Mouse (Mus musculus): ENCODE measurements around the gene Astl. TPM values are rescaled to one million over a fixed set of nuclear protein-coding genes. Genes with fewer than 3 reads are reported as not detected.

Astl gene
- polyA plus RNA-seq, 1 experiment from 2014 or later = not detected

- H3K9me3 ChIP-seq (ENCODE audit: control insufficient read depth, low read length) = no peaks in the 10 kb centered on the region
- no peak overlapping the region for H3K9ac ChIP-seq
- WGBS = 48% methylated on average over 3 of the region's 3 CpGs
- peaks cover 1% of the 10 kb centered on the region for H3K36me3 ChIP-seq (replicated peaks; ENCODE audit: control insufficient read depth, insufficient read depth)
- no peaks in the 10 kb centered on the region for H3K4me1 ChIP-seq (replicated peaks; ENCODE audit: control insufficient read depth, insufficient read depth, low read length)
- DNase-seq (ENCODE audit: low spot score) = no peak
- no peak overlapping the region for H3K4me2 ChIP-seq (replicated peaks)
- no peak overlapping the region for H3K27ac ChIP-seq
- no peak overlapping the region for H3K4me3 ChIP-seq (replicated peaks; ENCODE audit: low read length)
- H3K27me3 ChIP-seq (ENCODE audit: control insufficient read depth, insufficient read depth, low read length) = no peaks in the 10 kb centered on the region
- ATAC-seq (ENCODE audit: low FRiP score) = no peak
Measured at GRCm38 (mm10) chr2:127307179-127307578, 31.3 kb upstream of the Astl start.

GRCm38 (mm10) chr2:127308660-127309059 is 29.8 kb upstream of the Astl start:
- H3K4me1 ChIP-seq (replicated peaks; ENCODE audit: control insufficient read depth, insufficient read depth, low read length) = no peaks in the 10 kb centered on the region
- no peaks in the 10 kb centered on the region for H3K27me3 ChIP-seq (ENCODE audit: control insufficient read depth, insufficient read depth, low read length)
- no peak overlapping the region for H3K4me3 ChIP-seq (replicated peaks; ENCODE audit: low read length)
- H3K4me2 ChIP-seq (replicated peaks) = no peak overlapping the region
- no peaks in the 10 kb centered on the region for H3K36me3 ChIP-seq (replicated peaks; ENCODE audit: control insufficient read depth, insufficient read depth)
- no peak overlapping the region for H3K27ac ChIP-seq
- ATAC-seq (ENCODE audit: low FRiP score) = no peak
- peak; percentile 25 for DNase-seq (ENCODE audit: low spot score)
- H3K9me3 ChIP-seq (ENCODE audit: control insufficient read depth, low read length) = no peaks in the 10 kb centered on the region
- H3K9ac ChIP-seq = no peak overlapping the region
- 88% methylated on average over 2 of the region's 2 CpGs for WGBS

- H3K9me3 ChIP-seq (ENCODE audit: control insufficient read depth, low read length) = no peaks in the 10 kb centered on the region
- ATAC-seq (ENCODE audit: low FRiP score) (no peak), DNase-seq (ENCODE audit: low spot score) (no peak)
- no peaks in the 10 kb centered on the region for H3K4me1 ChIP-seq (replicated peaks; ENCODE audit: control insufficient read depth, insufficient read depth, low read length)
- H3K9ac ChIP-seq = no peak overlapping the region
- no peaks in the 10 kb centered on the region for H3K36me3 ChIP-seq (replicated peaks; ENCODE audit: control insufficient read depth, insufficient read depth)
- no peak overlapping the region for H3K27ac ChIP-seq
- no peaks in the 10 kb centered on the region for H3K27me3 ChIP-seq (ENCODE audit: control insufficient read depth, insufficient read depth, low read length)
- no peak overlapping the region for H3K4me2 ChIP-seq (replicated peaks)
- H3K4me3 ChIP-seq (replicated peaks; ENCODE audit: low read length) = no peak overlapping the region
- WGBS = 60% methylated on average over 2 of the region's 2 CpGs
Measured at GRCm38 (mm10) chr2:127310246-127310645, 28.2 kb upstream of the Astl start.

- H3K9ac ChIP-seq = no peak overlapping the region
- H3K4me2 ChIP-seq (replicated peaks) = no peak overlapping the region
- no peak overlapping the region for H3K4me3 ChIP-seq (replicated peaks; ENCODE audit: low read length)
- H3K4me1 ChIP-seq (replicated peaks; ENCODE audit: control insufficient read depth, insufficient read depth, low read length) = no peaks in the 10 kb centered on the region
- H3K27me3 ChIP-seq (ENCODE audit: control insufficient read depth, insufficient read depth, low read length) = no peaks in the 10 kb centered on the region
- no peak for ATAC-seq (ENCODE audit: low FRiP score)
- H3K36me3 ChIP-seq (replicated peaks; ENCODE audit: control insufficient read depth, insufficient read depth) = no peaks in the 10 kb centered on the region
- WGBS = 94% methylated on average over 7 of the region's 7 CpGs
- no peak for DNase-seq (ENCODE audit: low spot score)
- no peak overlapping the region for H3K27ac ChIP-seq
- H3K9me3 ChIP-seq (ENCODE audit: control insufficient read depth, low read length) = no peaks in the 10 kb centered on the region
Measured at GRCm38 (mm10) chr2:127310685-127311084, 27.8 kb upstream of the Astl start.

- Histone ChIP-seq H3K36me3 (replicated peaks; ENCODE audit: control insufficient read depth, insufficient read depth) (no peaks in the 10 kb centered on the region), H3K9ac (no peak overlapping the region), H3K27ac (no peak overlapping the region), H3K4me2 (replicated peaks) (no peak overlapping the region), H3K27me3 (ENCODE audit: control insufficient read depth, insufficient read depth, low read length) (no peaks in the 10 kb centered on the region), H3K4me1 (replicated peaks; ENCODE audit: control insufficient read depth, insufficient read depth, low read length) (no peaks in the 10 kb centered on the region), H3K9me3 (ENCODE audit: control insufficient read depth, low read length) (no peaks in the 10 kb centered on the region), H3K4me3 (replicated peaks; ENCODE audit: low read length) (no peak overlapping the region)
- ATAC-seq (ENCODE audit: low FRiP score) (no peak), DNase-seq (ENCODE audit: low spot score) (no peak)
- whole genome bisulfite sequencing = 89% methylated on average over 1 of the region's 1 CpGs
Measured at GRCm38 (mm10) chr2:127311193-127311592, 27.2 kb upstream of the Astl start.

- DNase-seq (ENCODE audit: low spot score) (no peak), ATAC-seq (ENCODE audit: low FRiP score) (no peak)
- 95% methylated on average over 4 of the region's 4 CpGs for WGBS
- Histone ChIP-seq H3K36me3 (replicated peaks; ENCODE audit: control insufficient read depth, insufficient read depth) (no peaks in the 10 kb centered on the region), H3K4me2 (replicated peaks) (no peak overlapping the region), H3K4me3 (replicated peaks; ENCODE audit: low read length) (no peak overlapping the region), H3K9ac (no peak overlapping the region), H3K27ac (no peak overlapping the region), H3K27me3 (ENCODE audit: control insufficient read depth, insufficient read depth, low read length) (no peaks in the 10 kb centered on the region), H3K9me3 (ENCODE audit: control insufficient read depth, low read length) (no peaks in the 10 kb centered on the region), H3K4me1 (replicated peaks; ENCODE audit: control insufficient read depth, insufficient read depth, low read length) (no peaks in the 10 kb centered on the region)
Measured at GRCm38 (mm10) chr2:127312801-127313200, 25.6 kb upstream of the Astl start.

GRCm38 (mm10) chr2:127313878-127314277 is 24.6 kb upstream of the Astl start:
- 57% methylated on average over 4 of the region's 4 CpGs for WGBS
- Histone ChIP-seq H3K27ac (no peak overlapping the region), H3K4me3 (replicated peaks; ENCODE audit: low read length) (no peak overlapping the region)

GRCm38 (mm10) chr2:127314467-127315154 is 23.8 kb upstream of the Astl start:
- no peak overlapping the region for H3K9ac ChIP-seq
- H3K27me3 ChIP-seq (ENCODE audit: control insufficient read depth, insufficient read depth, low read length) = no peaks in the 10 kb centered on the region
- no peak overlapping the region for H3K4me2 ChIP-seq (replicated peaks)
- H3K9me3 ChIP-seq (ENCODE audit: control insufficient read depth, low read length) = no peaks in the 10 kb centered on the region
- no peaks in the 10 kb centered on the region for H3K4me1 ChIP-seq (replicated peaks; ENCODE audit: control insufficient read depth, insufficient read depth, low read length)
- no peak for DNase-seq (ENCODE audit: low spot score)
- no peaks in the 10 kb centered on the region for H3K36me3 ChIP-seq (replicated peaks; ENCODE audit: control insufficient read depth, insufficient read depth)
- ATAC-seq (ENCODE audit: low FRiP score) = no peak
- no peak overlapping the region for H3K4me3 ChIP-seq (replicated peaks; ENCODE audit: low read length)
- no peak overlapping the region for H3K27ac ChIP-seq
- WGBS = 79% methylated on average over 6 of the region's 6 CpGs

More at GRCm38 (mm10) chr2:127313878-127314277, 24.6 kb upstream of the Astl start:
- ATAC-seq (ENCODE audit: low FRiP score) (no peak), DNase-seq (ENCODE audit: low spot score) (no peak)
- Histone ChIP-seq H3K4me2 (replicated peaks) (no peak overlapping the region), H3K36me3 (replicated peaks; ENCODE audit: control insufficient read depth, insufficient read depth) (no peaks in the 10 kb centered on the region), H3K9ac (no peak overlapping the region), H3K4me1 (replicated peaks; ENCODE audit: control insufficient read depth, insufficient read depth, low read length) (no peaks in the 10 kb centered on the region), H3K9me3 (ENCODE audit: control insufficient read depth, low read length) (no peaks in the 10 kb centered on the region), H3K27me3 (ENCODE audit: control insufficient read depth, insufficient read depth, low read length) (no peaks in the 10 kb centered on the region)

- Histone ChIP-seq H3K36me3 (replicated peaks; ENCODE audit: control insufficient read depth, insufficient read depth) (no peaks in the 10 kb centered on the region), H3K27ac (no peak overlapping the region), H3K4me2 (replicated peaks) (no peak overlapping the region), H3K4me1 (replicated peaks; ENCODE audit: control insufficient read depth, insufficient read depth, low read length) (no peaks in the 10 kb centered on the region), H3K27me3 (ENCODE audit: control insufficient read depth, insufficient read depth, low read length) (no peaks in the 10 kb centered on the region), H3K4me3 (replicated peaks; ENCODE audit: low read length) (no peak overlapping the region), H3K9ac (no peak overlapping the region), H3K9me3 (ENCODE audit: control insufficient read depth, low read length) (no peaks in the 10 kb centered on the region)
- ATAC-seq (ENCODE audit: low FRiP score) (no peak), DNase-seq (ENCODE audit: low spot score) (no peak)
- WGBS = 87% methylated on average over 1 of the region's 1 CpGs
Measured at GRCm38 (mm10) chr2:127315155-127315470, 23.3 kb upstream of the Astl start.

GRCm38 (mm10) chr2:127316431-127316830 is 22.0 kb upstream of the Astl start:
- WGBS = 79% methylated on average over 5 of the region's 5 CpGs
- ATAC-seq (ENCODE audit: low FRiP score) (no peak), DNase-seq (ENCODE audit: low spot score) (no peak)

More at GRCm38 (mm10) chr2:127316431-127316830, 22.0 kb upstream of the Astl start:
- H3K27ac ChIP-seq = no peak overlapping the region
- no peaks in the 10 kb centered on the region for H3K36me3 ChIP-seq (replicated peaks; ENCODE audit: control insufficient read depth, insufficient read depth)
- no peaks in the 10 kb centered on the region for H3K9me3 ChIP-seq (ENCODE audit: control insufficient read depth, low read length)
- H3K4me3 ChIP-seq (replicated peaks; ENCODE audit: low read length) = no peak overlapping the region
- H3K4me2 ChIP-seq (replicated peaks) = no peak overlapping the region
- H3K9ac ChIP-seq = no peak overlapping the region
- H3K27me3 ChIP-seq (ENCODE audit: control insufficient read depth, insufficient read depth, low read length) = no peaks in the 10 kb centered on the region
- H3K4me1 ChIP-seq (replicated peaks; ENCODE audit: control insufficient read depth, insufficient read depth, low read length) = no peaks in the 10 kb centered on the region

Data from hindbrain, embryonic 14.5 days (tissue).